Mouse (Mus musculus) thymus, adult 2 months (tissue): ENCODE measurements around the gene Znrf1. TPM values are rescaled to one million over a fixed set of nuclear protein-coding genes. Genes with fewer than 3 reads are reported as not detected.

Experiments used
- DNase-seq: peaks from one replicate; pipeline ENCODE4 v3.0.0; 2021
- H3K27ac ChIP-seq: fragments of 200-500 bp; 2 replicates; pipeline ENCODE4 v1.5.1; 2012; ENCODE audit warnings: low read length, control low read depth; ENCODE audit not compliant: control insufficient read depth, insufficient read depth
- H3K27me3 ChIP-seq: fragments of 200-500 bp; 2 replicates; pipeline ENCODE4 v1.6.1; 2012; ENCODE audit warnings: mild to moderate bottlenecking, low read length, moderate library complexity, mixed read lengths; ENCODE audit not compliant: control insufficient read depth, insufficient read depth
- H3K36me3 ChIP-seq: fragments of 200-500 bp; 2 replicates; pipeline ENCODE4 v1.6.1; 2012; ENCODE audit warnings: mild to moderate bottlenecking, low read length, moderate library complexity; ENCODE audit not compliant: control insufficient read depth, insufficient read depth
- H3K4me1 ChIP-seq: fragments of 200-500 bp; replicated peaks from 2 replicates; pipeline ENCODE4 v1.6.1; 2012; ENCODE audit warnings: low read length; ENCODE audit not compliant: control insufficient read depth, insufficient read depth
- H3K4me3 ChIP-seq: fragments of 200-500 bp; 2 replicates; pipeline ENCODE4 v1.5.1; 2012; ENCODE audit warnings: mild to moderate bottlenecking, low read length, control low read depth, moderate library complexity; ENCODE audit not compliant: control insufficient read depth, insufficient read depth
- CTCF ChIP-seq: fragments of 200-500 bp; IDR thresholded peaks from 2 replicates; pipeline ENCODE4 v1.5.1; 2012; ENCODE audit warnings: mild to moderate bottlenecking, control low read depth, low read length, moderate library complexity, borderline replicate concordance; ENCODE audit not compliant: control insufficient read depth, poor library complexity, insufficient read depth; ENCODE audit errors: extremely low read depth
- POLR2A ChIP-seq: fragments of 200-500 bp; IDR thresholded peaks from 2 replicates; pipeline ENCODE4 v1.6.1; 2012; ENCODE audit warnings: mild to moderate bottlenecking, low read length, control low read depth, moderate library complexity; ENCODE audit not compliant: control insufficient read depth, poor library complexity, insufficient read depth; ENCODE audit errors: extremely low read depth
- WGBS: fragments of 180-500 bp; shearing (Covaris S2); methylation state at CpG from one replicate; pipeline ENCODE4 v1.1.7; 2018; 5-methylcytosine and 5-hydroxymethylcytosine counted together
- polyA plus RNA-seq: library from polyadenylated mRNA; depleted of rRNA; stranded (reverse); fragments of >200 nt; gene quantifications from 2 replicates; pipeline ENCODE4 v1.2.3, GENCODE M21; 2012

Gene Znrf1
- polyA plus RNA-seq, 1 experiment: 968 TPM

DNA sequence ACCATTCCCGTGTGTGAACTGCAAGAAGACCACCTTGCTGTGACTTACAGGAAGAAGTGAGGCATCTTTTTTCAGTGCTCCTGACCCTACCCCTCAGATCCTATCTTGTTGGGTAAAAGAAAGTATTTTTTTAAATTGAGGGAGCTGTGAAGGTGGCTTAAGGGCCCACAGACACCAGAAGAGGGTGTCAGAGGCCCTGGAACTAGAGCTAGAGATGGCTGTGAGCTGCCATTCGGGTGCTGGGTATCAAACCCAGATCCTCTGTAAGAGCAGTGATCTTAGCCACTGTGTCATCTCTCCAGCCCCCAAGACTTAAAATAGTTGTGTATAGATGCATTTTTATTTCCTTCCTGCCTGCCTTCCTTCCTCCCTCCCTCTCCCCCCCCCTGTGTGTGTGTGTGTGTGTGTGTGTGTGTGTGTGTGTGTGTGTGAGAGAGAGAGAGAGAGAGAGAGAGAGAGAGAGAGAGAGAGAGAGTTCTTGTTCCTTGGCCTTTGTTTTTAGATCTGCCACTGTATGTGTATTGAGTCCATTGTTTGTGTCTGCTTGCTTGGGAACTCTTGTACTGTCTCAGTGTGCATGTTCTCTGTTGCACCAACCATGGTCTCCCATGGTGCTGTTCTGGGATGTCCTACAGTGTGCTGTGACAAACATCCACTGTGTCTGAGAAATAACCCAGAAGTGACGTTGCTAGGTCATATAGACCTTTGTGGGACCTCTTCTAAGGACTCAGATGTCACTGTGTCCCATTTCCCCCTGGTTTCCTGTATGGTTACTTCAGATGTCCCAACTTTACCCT lies 58.3 kb downstream of the Znrf1 start:
- H3K36me3 ChIP-seq: no peaks in the 10 kb centered on the region; the same call in 1 of the 2 replicates
- H3K4me1 ChIP-seq: peaks cover 55% of the 10 kb centered on the region
- WGBS: 3% methylated on average over 3 of the region's 3 CpGs
- H3K27ac ChIP-seq: peak overlapping the region; percentile 96
- DNase-seq: no peak
- no peaks in the 10 kb centered on the region for H3K27me3 ChIP-seq
- TF ChIP-seq POLR2A: no peak
- TF ChIP-seq CTCF: no peak
- H3K4me3 ChIP-seq: no peak overlapping the region

DNA sequence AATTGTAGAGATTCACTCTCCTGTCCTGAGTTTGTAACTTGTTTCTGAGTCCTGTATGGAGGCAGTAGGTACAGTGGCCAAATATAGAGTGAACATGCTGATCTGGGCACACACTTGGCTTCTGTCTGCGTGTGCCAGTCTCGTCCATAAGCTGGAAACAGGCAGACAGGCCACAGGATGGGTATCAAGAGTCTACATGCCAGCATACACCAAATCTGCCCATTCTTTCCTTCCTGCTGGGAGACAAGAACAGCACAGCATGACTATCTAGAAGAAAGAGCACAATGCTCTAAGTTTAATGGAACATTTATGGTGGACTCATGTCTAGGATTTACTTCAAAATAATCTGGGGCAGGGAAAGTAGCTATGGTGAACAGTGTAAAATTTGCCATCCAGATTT lies 59.1 kb downstream of the Znrf1 start:
- Histone ChIP-seq H3K4me1 (peaks cover 55% of the 10 kb centered on the region), H3K27ac (peak overlapping the region; percentile 96), H3K27me3 (no peaks in the 10 kb centered on the region), H3K4me3 (no peak overlapping the region), H3K36me3 (no peaks in the 10 kb centered on the region; the same call in 1 of the 2 replicates)
- 43% methylated on average over 2 of the region's 2 CpGs for WGBS
- DNase-seq: no peak
- TF ChIP-seq CTCF (no peak), POLR2A (no peak)

- DNase-seq: peak; percentile 89
- Histone ChIP-seq H3K4me3 (no peak overlapping the region), H3K27me3 (no peaks in the 10 kb centered on the region), H3K4me1 (peaks cover 51% of the 10 kb centered on the region), H3K27ac (peak overlapping the region; percentile 96), H3K36me3 (no peaks in the 10 kb centered on the region; the same call in 1 of the 2 replicates)
- 4% methylated on average over 15 of the region's 15 CpGs for WGBS
- TF ChIP-seq CTCF (peak; percentile 64; the same call in 1 of the 2 replicates), POLR2A (peak; percentile 66)
Observed at GRCm38 (mm10) chr8:111595712-111596484, 60.0 kb downstream of the Znrf1 start.

DNA sequence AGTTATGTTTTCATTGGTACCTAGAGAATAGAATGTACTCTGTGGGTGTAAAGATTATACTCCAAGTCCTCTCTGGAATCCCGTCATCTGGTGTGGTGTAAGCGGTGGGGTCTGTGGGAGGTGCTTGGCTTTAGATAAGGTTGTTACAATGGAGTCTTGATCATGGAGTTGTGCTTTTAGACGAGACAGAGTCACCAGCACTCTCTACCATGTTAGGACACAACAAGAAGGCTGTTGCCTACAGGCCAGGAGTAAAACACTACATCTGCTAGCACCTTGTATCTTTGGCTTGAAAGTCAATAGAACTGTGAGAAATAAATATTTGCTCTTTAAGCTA lies 60.6 kb downstream of the Znrf1 start:
- Histone ChIP-seq H3K36me3 (no peaks in the 10 kb centered on the region), H3K27me3 (no peaks in the 10 kb centered on the region), H3K27ac (peak overlapping the region; percentile 95), H3K4me3 (no peak overlapping the region), H3K4me1 (peaks cover 52% of the 10 kb centered on the region)
- TF ChIP-seq POLR2A: no peak
- TF ChIP-seq CTCF: no peak
- 10% methylated on average over 3 of the region's 3 CpGs for WGBS
- DNase-seq: no peak

DNA sequence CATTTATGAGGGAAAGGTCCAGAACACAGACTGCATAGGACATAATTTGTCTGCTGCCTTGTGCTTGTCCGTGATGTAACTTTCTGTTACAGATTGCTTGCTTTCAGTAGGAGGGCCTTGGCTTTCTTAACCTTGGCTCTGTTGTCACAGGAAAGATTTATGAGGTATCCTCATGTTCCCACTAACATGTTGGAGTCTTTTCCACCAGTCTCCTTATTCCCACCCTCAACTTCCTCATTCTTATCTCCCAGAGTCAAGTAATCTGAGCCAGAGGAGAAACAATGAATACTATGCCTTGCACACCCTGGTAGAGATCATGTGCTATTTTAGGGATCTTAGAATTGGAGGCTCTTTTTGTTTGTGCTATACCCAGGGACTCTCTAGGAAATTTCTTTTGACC lies 61.4 kb downstream of the Znrf1 start:
- Histone ChIP-seq H3K4me1 (peaks cover 49% of the 10 kb centered on the region), H3K4me3 (no peak overlapping the region), H3K27ac (peak overlapping the region; percentile 95; the same call in 1 of the 2 replicates), H3K27me3 (no peaks in the 10 kb centered on the region), H3K36me3 (no peaks in the 10 kb centered on the region)
- DNase-seq: no peak
- WGBS: 54% methylated on average over 1 of the region's 1 CpGs
- TF ChIP-seq POLR2A (no peak), CTCF (no peak)

DNA sequence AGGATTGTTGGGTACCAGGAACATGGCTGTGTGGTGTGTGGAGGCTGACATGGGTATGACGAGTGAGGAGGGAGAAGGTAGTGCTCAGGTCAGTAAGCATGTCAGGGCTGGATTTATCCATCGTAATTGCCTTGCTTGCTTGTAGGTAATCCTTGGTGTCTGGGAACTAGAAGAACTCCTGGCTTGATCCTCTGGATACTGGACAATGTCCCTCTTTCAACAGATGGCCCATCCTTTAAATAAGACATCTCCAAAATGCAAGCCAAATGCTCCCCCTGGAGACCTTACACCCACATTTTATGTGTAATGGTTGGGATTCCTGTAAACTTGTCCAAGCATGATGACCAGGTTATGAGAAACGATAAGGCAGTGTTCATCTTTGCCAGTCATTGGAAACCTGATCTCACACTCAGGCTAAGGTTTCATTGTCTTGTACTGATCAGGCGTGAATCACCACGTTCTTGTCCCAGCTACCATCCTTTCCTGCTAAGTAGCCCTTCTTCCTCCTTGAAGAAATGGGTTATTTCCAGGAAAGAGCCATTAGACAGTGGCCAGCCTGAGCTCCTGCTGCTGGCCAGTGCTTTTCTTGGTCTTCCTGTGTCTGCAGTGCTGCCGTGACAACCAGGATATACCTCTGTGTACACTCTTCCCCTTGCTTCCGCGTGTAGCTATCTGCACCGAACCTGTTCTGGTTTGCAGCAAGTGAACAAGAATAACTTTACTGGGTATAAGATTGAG lies 64.0 kb downstream of the Znrf1 start:
- 52% methylated on average over 9 of the region's 9 CpGs for WGBS
- no peak for TF ChIP-seq CTCF
- no peak for TF ChIP-seq POLR2A

More for the DNA sequence above, 64.0 kb downstream of the Znrf1 start:
- peaks cover 37% of the 10 kb centered on the region for H3K4me1 ChIP-seq
- no peaks in the 10 kb centered on the region for H3K27me3 ChIP-seq
- peaks cover 6% of the 10 kb centered on the region for H3K36me3 ChIP-seq
- peak overlapping the region; percentile 41 for H3K27ac ChIP-seq
- H3K4me3 ChIP-seq: no peak overlapping the region
- no peak for DNase-seq
